8 mouse cellular contexts compared by ENCODE assay signal in the genomic region with DNA sequence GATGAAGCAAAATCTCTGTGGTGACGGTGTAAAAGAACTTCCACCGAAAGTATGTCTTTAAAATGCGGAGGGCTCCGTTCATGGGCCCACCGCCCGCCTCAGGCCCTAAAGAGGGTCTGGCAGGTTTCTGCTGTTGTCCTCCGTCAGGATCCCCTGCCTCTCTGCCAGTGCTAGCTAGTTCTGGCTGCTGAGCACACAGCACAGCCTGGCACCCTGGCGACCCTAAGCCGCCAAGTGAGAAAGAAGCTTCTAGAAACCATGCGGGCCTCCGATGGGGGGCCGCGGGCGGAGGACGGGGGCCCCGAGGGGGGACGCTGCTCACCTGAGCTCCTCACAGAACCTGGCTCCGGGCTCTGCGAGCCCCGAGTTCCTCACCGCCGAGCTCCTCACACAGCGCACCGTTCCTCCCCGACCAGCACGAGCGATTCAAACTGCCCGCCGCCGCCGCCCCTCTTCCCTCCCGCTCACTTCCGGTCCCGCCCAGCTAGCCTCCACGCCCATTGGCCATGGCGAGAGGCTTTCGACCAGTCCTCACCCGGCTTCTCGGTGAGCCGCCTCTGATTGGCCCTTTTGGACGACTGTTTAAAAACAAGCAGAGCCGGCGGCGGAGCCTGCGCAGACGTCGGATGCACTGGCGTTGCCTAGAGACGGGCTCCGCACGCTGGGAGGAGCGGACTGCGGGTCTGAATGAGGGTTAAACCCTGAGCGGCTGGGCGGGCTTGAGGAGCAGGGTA. TPM values are rescaled to one million over a fixed set of nuclear protein-coding genes. Genes with fewer than 3 reads are reported as not detected.
DNase-seq lines count a peak whose midpoint lies in the region; ATAC-seq and TF ChIP-seq lines count a peak whose summit lies in the region.

Gene Cenpf (minus strand): TSS at position 433 of the 734 bp plus-strand sequence.

- H3K9ac ChIP-seq in forebrain, embryonic 12.5 days, result peak within 1 kb of the TSS; percentile 76
- peak within 1 kb of the TSS; percentile 74 for H3K9ac ChIP-seq in heart, postnatal 0 days (replicated peaks; ENCODE audit: low read depth, low read length)
- peak within 1 kb of the TSS; percentile 98 for H3K9ac ChIP-seq in liver, embryonic 16.5 days (ENCODE audit: low read depth, low read length)
- H3K9ac ChIP-seq in neural tube, embryonic 13.5 days, result peak within 1 kb of the TSS; percentile 56

- ATAC-seq in forebrain, embryonic 12.5 days (ENCODE audit: low FRiP score), result peak; percentile 100
- ATAC-seq in heart, postnatal 0 days (ENCODE audit: insufficient read depth, low read depth), result peak; percentile 100
- peak; percentile 98 for ATAC-seq in liver, embryonic 16.5 days (ENCODE audit: low read depth)
- ATAC-seq in neural tube, embryonic 13.5 days (ENCODE audit: low read depth), result peak; percentile 100

- H3K4me2 ChIP-seq in forebrain, embryonic 12.5 days, result peak within 1 kb of the TSS; percentile 82
- peak within 1 kb of the TSS; percentile 93 for H3K4me2 ChIP-seq in heart, postnatal 0 days (ENCODE audit: low read depth, low read length)
- H3K4me2 ChIP-seq in liver, embryonic 16.5 days (ENCODE audit: low read depth, low read length), result peak within 1 kb of the TSS; percentile 72
- peak within 1 kb of the TSS; percentile 73 for H3K4me2 ChIP-seq in neural tube, embryonic 13.5 days

- no peak for TF ChIP-seq EP300 in heart, postnatal 0 days (IDR thresholded peaks at IDR 0.05; ENCODE audit: low read depth)

- TF ChIP-seq POLR2A in testis, adult 2 months (IDR thresholded peaks at IDR 0.05; ENCODE audit: control insufficient read depth, low read depth, low read length), result peak; percentile 86

- peaks cover 10% of the 10 kb centered on the region for H3K9me3 ChIP-seq in E14TG2a.4 (ENCODE audit: low read length)
- H3K9me3 ChIP-seq in forebrain, embryonic 12.5 days, result no peaks in the 10 kb centered on the region
- no peaks in the 10 kb centered on the region for H3K9me3 ChIP-seq in heart, postnatal 0 days (replicated peaks; ENCODE audit: control insufficient read depth, low read length)
- no peaks in the 10 kb centered on the region for H3K9me3 ChIP-seq in liver, embryonic 16.5 days (replicated peaks; ENCODE audit: control insufficient read depth, low read length)
- no peaks in the 10 kb centered on the region for H3K9me3 ChIP-seq in neural tube, embryonic 13.5 days

- H3K27ac ChIP-seq in forebrain, embryonic 12.5 days, result peak within 1 kb of the TSS; percentile 79
- H3K27ac ChIP-seq in heart, postnatal 0 days (ENCODE audit: low read depth), result peak within 1 kb of the TSS; percentile 49
- H3K27ac ChIP-seq in liver, embryonic 16.5 days (ENCODE audit: low read length), result peak within 1 kb of the TSS; percentile 81
- no peak within 1 kb of the TSS for H3K27ac ChIP-seq in neural tube, embryonic 13.5 days (replicated peaks)
- peak within 1 kb of the TSS; percentile 91 for H3K27ac ChIP-seq in testis, adult 2 months (ENCODE audit: control insufficient read depth, insufficient read depth, low read depth, low read length)

- no peaks in the 10 kb centered on the region for H3K27me3 ChIP-seq in E14TG2a.4 (ENCODE audit: insufficient read depth, low read length)
- H3K27me3 ChIP-seq in forebrain, embryonic 12.5 days, result no peaks in the 10 kb centered on the region
- H3K27me3 ChIP-seq in heart, postnatal 0 days (ENCODE audit: control insufficient read depth, insufficient read depth, low read length), result no peaks in the 10 kb centered on the region
- no peaks in the 10 kb centered on the region for H3K27me3 ChIP-seq in liver, embryonic 16.5 days (ENCODE audit: control insufficient read depth, insufficient read depth, low read depth, low read length)
- H3K27me3 ChIP-seq in neural tube, embryonic 13.5 days, result no peaks in the 10 kb centered on the region
- H3K27me3 ChIP-seq in testis, adult 2 months (ENCODE audit: control insufficient read depth, insufficient read depth, low read length), result no peaks in the 10 kb centered on the region

- WGBS in forebrain, embryonic 12.5 days, result 1% methylated on average over 52 of the region's 55 CpGs
- under 1% methylated on average over 51 of the region's 55 CpGs for WGBS in heart, postnatal 0 days
- under 1% methylated on average over 55 of the region's 55 CpGs for WGBS in liver, embryonic 16.5 days (ENCODE audit: insufficient replicate concordance)
- under 1% methylated on average over 52 of the region's 55 CpGs for WGBS in neural tube, embryonic 13.5 days

- peaks cover 39% of the 10 kb centered on the region for H3K36me3 ChIP-seq in E14TG2a.4 (ENCODE audit: insufficient read depth, low read length)
- peaks cover 24% of the 10 kb centered on the region for H3K36me3 ChIP-seq in forebrain, embryonic 12.5 days (replicated peaks)
- peaks cover 30% of the 10 kb centered on the region for H3K36me3 ChIP-seq in heart, postnatal 0 days (replicated peaks; ENCODE audit: control insufficient read depth, insufficient read depth, low read length)
- H3K36me3 ChIP-seq in liver, embryonic 16.5 days (ENCODE audit: control insufficient read depth, insufficient read depth), result peaks cover 24% of the 10 kb centered on the region
- H3K36me3 ChIP-seq in neural tube, embryonic 13.5 days, result 0 out of 2 replicates have a peak, but pooled peaks cover 7% of the 10 kb centered on the region
- H3K36me3 ChIP-seq in testis, adult 2 months (ENCODE audit: control insufficient read depth, insufficient read depth, low read length), result peaks cover 2% of the 10 kb centered on the region; the same call in 1 of the 2 replicates

- peak; percentile 98 for DNase-seq in c-Kit-positive CD71-positive TER-119-positive erythroid progenitor cells, embryonic 14.5 days (ENCODE audit: low spot score)
- peak; percentile 98 for DNase-seq in heart, postnatal 0 days (ENCODE audit: low spot score)
- peak; percentile 98 to 99 for DNase-seq in kidney, postnatal 4 days

- H3K4me3 ChIP-seq in E14TG2a.4 (replicated peaks; ENCODE audit: low read length), result peak within 1 kb of the TSS; percentile 97
- H3K4me3 ChIP-seq in forebrain, embryonic 12.5 days (replicated peaks), result peak within 1 kb of the TSS; percentile 83
- peak within 1 kb of the TSS; percentile 80 for H3K4me3 ChIP-seq in heart, postnatal 0 days (ENCODE audit: low read depth, low read length)
- H3K4me3 ChIP-seq in liver, embryonic 16.5 days (ENCODE audit: low read depth, low read length), result peak within 1 kb of the TSS; percentile 98
- H3K4me3 ChIP-seq in neural tube, embryonic 13.5 days, result peak within 1 kb of the TSS; percentile 51
- peak within 1 kb of the TSS; percentile 96 for H3K4me3 ChIP-seq in testis, adult 2 months (ENCODE audit: control insufficient read depth, low read depth, low read length)

- TF ChIP-seq CTCF in E14TG2a.4 (conservative IDR thresholded peaks at IDR 0.05; ENCODE audit: low read length), result no peak
- TF ChIP-seq CTCF in heart, postnatal 0 days (IDR thresholded peaks at IDR 0.05; ENCODE audit: low read depth), result no peak
- TF ChIP-seq CTCF in testis, adult 2 months (IDR thresholded peaks at IDR 0.05; ENCODE audit: control insufficient read depth, insufficient read depth, insufficient replicate concordance, low read depth, low read length), result no peak

- peaks cover 25% of the 10 kb centered on the region for H3K4me1 ChIP-seq in E14TG2a.4 (replicated peaks; ENCODE audit: low read depth, low read length)
- H3K4me1 ChIP-seq in forebrain, embryonic 12.5 days, result peaks cover 38% of the 10 kb centered on the region
- H3K4me1 ChIP-seq in heart, postnatal 0 days (ENCODE audit: control insufficient read depth, insufficient read depth), result peaks cover 8% of the 10 kb centered on the region
- peaks cover 11% of the 10 kb centered on the region for H3K4me1 ChIP-seq in liver, embryonic 16.5 days (ENCODE audit: control insufficient read depth, low read depth, low read length)
- peaks cover 39% of the 10 kb centered on the region for H3K4me1 ChIP-seq in neural tube, embryonic 13.5 days (replicated peaks)
- H3K4me1 ChIP-seq in testis, adult 2 months (ENCODE audit: control insufficient read depth, insufficient read depth, low read length), result peaks cover 3% of the 10 kb centered on the region

RNA-seq across cellular contexts. Expression of gene Cenpf, which starts in this region (rescaled TPM):
- 153 and 164 TPM in 2 replicates for polyA plus RNA-seq in forebrain, embryonic 12.5 days (2016; fragmentation: Nextera tagmentation; extraction: Ambion mirVana)
- 11.1 and 11.2 TPM in 2 replicates for total RNA-seq in heart, postnatal 0 days (2014; rRNA removed; ENCODE audit: low replicate concordance)
- 23.2 and 26.7 TPM in 2 replicates for polyA plus RNA-seq in heart, postnatal 0 days (2015; fragmentation: Nextera tagmentation; extraction: Ambion mirVana)
- 48.0 and 49.8 TPM in 2 replicates for polyA plus RNA-seq in liver, embryonic 16.5 days (2015; fragmentation: Nextera tagmentation; extraction: Ambion mirVana)
- polyA plus RNA-seq in neural tube, embryonic 13.5 days (2015; fragmentation: Nextera tagmentation; extraction: Ambion mirVana), result 18.1 and 27.6 TPM in 2 replicates
- polyA plus RNA-seq in testis, adult 2 months (2012; rRNA removed), result 10.2 and 12.6 TPM in 2 replicates
